Mouse (Mus musculus): Measurements from ENCODE around the gene Rrp1b. TPM values are rescaled to one million over a fixed set of nuclear protein-coding genes. Genes with fewer than 3 reads are reported as not detected.

Gene Rrp1b
- polyA plus RNA-seq, 1 experiment from 2014 or later: 73.2 TPM

DNA sequence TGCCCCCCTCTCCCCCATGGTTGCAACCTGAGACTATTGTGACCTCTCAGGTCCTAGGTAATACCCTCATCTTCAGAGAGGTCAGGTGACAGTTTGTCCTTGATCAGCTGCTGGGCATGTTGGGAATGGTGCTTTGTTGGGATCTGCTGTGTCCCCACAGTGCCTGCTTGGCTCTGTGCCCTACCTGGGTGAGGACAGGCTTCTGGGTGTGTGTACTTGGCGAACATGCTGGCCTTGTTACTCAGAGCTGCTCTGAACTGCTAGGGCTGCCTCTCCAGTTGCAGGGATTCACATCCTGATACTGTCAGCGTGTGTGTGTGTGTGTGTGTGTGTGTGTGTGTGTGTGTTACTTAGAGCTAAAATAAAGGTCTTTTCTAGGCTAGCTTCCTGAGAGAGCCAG, 74.5 kb downstream of the Rrp1b start:
- no peak for ATAC-seq (replicated peaks; ENCODE audit: low FRiP score, low TSS enrichment, low read depth)

DNA sequence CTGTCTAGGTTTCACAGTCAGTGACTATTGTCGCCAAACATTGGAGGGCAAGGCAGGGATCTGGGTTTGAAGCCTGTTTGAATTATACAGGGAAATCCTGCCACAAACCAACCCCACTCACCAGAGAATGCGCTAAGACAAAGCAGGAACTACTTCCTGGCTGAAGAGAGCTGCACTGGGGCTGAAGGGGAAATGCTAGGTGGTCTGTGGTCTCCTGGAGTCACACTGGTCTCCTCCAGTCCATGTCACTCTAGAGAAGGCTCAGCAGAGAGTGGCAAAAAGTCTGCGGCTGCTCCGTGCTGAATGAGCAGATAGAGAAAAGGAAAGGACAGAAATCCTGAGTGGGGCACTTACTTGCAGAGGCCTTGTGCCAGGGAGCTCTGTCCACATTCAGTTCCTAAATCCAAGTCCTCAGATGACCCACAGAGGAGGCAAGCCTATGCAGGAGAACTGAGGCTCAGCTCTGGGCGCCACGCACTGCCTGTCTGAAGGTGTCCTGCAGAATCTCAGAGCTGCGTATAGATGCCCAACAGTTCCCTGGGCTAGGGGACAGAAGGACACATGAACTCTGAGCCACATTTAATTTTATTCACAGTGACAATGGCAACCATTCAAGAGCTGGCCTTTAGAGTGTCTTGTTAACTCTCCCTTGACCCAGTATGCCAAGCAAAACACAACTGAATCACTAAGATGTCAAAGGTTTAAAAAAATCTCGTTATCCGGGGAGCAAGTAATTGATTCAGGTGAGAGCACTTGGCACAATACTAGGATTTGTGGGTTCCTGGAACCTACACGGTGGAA, 75.3 kb downstream of the Rrp1b start:
- Histone ChIP-seq H3K27me3 (replicated peaks; ENCODE audit: control insufficient read depth, insufficient read depth, low read length) (no peaks in the 10 kb centered on the region), H3K9me3 (ENCODE audit: control insufficient read depth, low read length) (no peaks in the 10 kb centered on the region), H3K27ac (ENCODE audit: low read depth) (no peak overlapping the region), H3K4me3 (ENCODE audit: low read depth, low read length) (no peak overlapping the region), H3K36me3 (ENCODE audit: control insufficient read depth, insufficient read depth, low read length) (no peaks in the 10 kb centered on the region), H3K4me2 (ENCODE audit: low read length) (no peak overlapping the region), H3K4me1 (replicated peaks; ENCODE audit: control insufficient read depth, insufficient read depth, low read length) (peaks cover 6% of the 10 kb centered on the region; the same call in 1 of the 2 replicates), H3K9ac (ENCODE audit: low read length) (no peak overlapping the region)
- ATAC-seq (replicated peaks; ENCODE audit: low FRiP score, low TSS enrichment, low read depth) (no peak), DNase-seq (ENCODE audit: low spot score) (no peak)
- WGBS: 74% methylated on average over 10 of the region's 10 CpGs

More for the DNA sequence above, 74.5 kb downstream of the Rrp1b start:
- Histone ChIP-seq H3K4me3 (ENCODE audit: low read depth, low read length) (no peak overlapping the region), H3K27ac (ENCODE audit: low read depth) (no peak overlapping the region), H3K36me3 (ENCODE audit: control insufficient read depth, insufficient read depth, low read length) (no peaks in the 10 kb centered on the region), H3K27me3 (replicated peaks; ENCODE audit: control insufficient read depth, insufficient read depth, low read length) (no peaks in the 10 kb centered on the region), H3K4me1 (replicated peaks; ENCODE audit: control insufficient read depth, insufficient read depth, low read length) (peaks cover 6% of the 10 kb centered on the region; the same call in 1 of the 2 replicates), H3K9me3 (ENCODE audit: control insufficient read depth, low read length) (no peaks in the 10 kb centered on the region), H3K4me2 (ENCODE audit: low read length) (no peak overlapping the region), H3K9ac (ENCODE audit: low read length) (no peak overlapping the region)
- no peak for DNase-seq (ENCODE audit: low spot score)
- WGBS: 64% methylated on average over 2 of the region's 2 CpGs

Other genes with a start within 250 kb of the Rrp1b start
- 9.2 and 11.9 TPM in 2 replicates for gene Sik1, start 180.3 kb upstream of the Rrp1b start, polyA plus RNA-seq (2014; fragmentation: Nextera tagmentation; extraction: Ambion mirVana)
- 0.35 and 0.39 TPM in 2 replicates for gene Hsf2bp, start 249 bp downstream of the Rrp1b start, polyA plus RNA-seq (2014; fragmentation: Nextera tagmentation; extraction: Ambion mirVana)
- 13.3 and 13.8 TPM in 2 replicates for gene Notch3, start 130.8 kb downstream of the Rrp1b start, polyA plus RNA-seq (2014; fragmentation: Nextera tagmentation; extraction: Ambion mirVana)
- not detected in 2 replicates for gene Ephx3, start 153.4 kb downstream of the Rrp1b start, polyA plus RNA-seq (2014; fragmentation: Nextera tagmentation; extraction: Ambion mirVana)
- 90.2 and 91.9 TPM in 2 replicates for gene Brd4, start 248.6 kb downstream of the Rrp1b start, polyA plus RNA-seq (2014; fragmentation: Nextera tagmentation; extraction: Ambion mirVana)

Data from intestine, embryonic 14.5 days (tissue).